Mouse (Mus musculus): ENCODE measurements around the gene Gm28042. TPM values are rescaled to one million over a fixed set of nuclear protein-coding genes. Genes with fewer than 3 reads are reported as not detected.

Gm28042 gene
- polyA plus RNA-seq, 1 experiment from 2014 or later, result 2.4 TPM

- Histone ChIP-seq H3K27ac (ENCODE audit: low read length) (no peak overlapping the region), H3K9me3 (ENCODE audit: control insufficient read depth, low read length) (no peaks in the 10 kb centered on the region), H3K4me2 (ENCODE audit: low read depth, low read length) (no peak overlapping the region), H3K36me3 (ENCODE audit: control insufficient read depth, insufficient read depth, low read length) (no peaks in the 10 kb centered on the region), H3K4me1 (ENCODE audit: control insufficient read depth, insufficient read depth, low read length) (peaks cover 21% of the 10 kb centered on the region), H3K9ac (ENCODE audit: low read depth, low read length) (no peak overlapping the region), H3K27me3 (replicated peaks; ENCODE audit: control insufficient read depth, insufficient read depth, low read length) (no peaks in the 10 kb centered on the region), H3K4me3 (ENCODE audit: low read length) (no peak overlapping the region)
- ATAC-seq, result 0 out of 2 replicates have a peak, but pooled peaks have one; percentile 24
- 62% methylated on average over 10 of the region's 10 CpGs for WGBS
These were observed 22.5 kb downstream of the Gm28042 start for GRCm38 (mm10) chr2:120049632-120050274.

GRCm38 (mm10) chr2:120051405-120051804 lies 24.1 kb downstream of the Gm28042 start:
- H3K4me3 ChIP-seq (ENCODE audit: low read length), result no peak overlapping the region
- no peaks in the 10 kb centered on the region for H3K27me3 ChIP-seq (replicated peaks; ENCODE audit: control insufficient read depth, insufficient read depth, low read length)
- WGBS, result 62% methylated on average over 6 of the region's 6 CpGs

GRCm38 (mm10) chr2:120054771-120055552 lies 27.7 kb downstream of the Gm28042 start:
- 84% methylated on average over 12 of the region's 12 CpGs for WGBS
- no peaks in the 10 kb centered on the region for H3K36me3 ChIP-seq (ENCODE audit: control insufficient read depth, insufficient read depth, low read length)
- H3K4me1 ChIP-seq (ENCODE audit: control insufficient read depth, insufficient read depth, low read length), result no peaks in the 10 kb centered on the region
- no peak overlapping the region for H3K27ac ChIP-seq (ENCODE audit: low read length)
- H3K4me2 ChIP-seq (ENCODE audit: low read depth, low read length), result no peak overlapping the region
- no peaks in the 10 kb centered on the region for H3K27me3 ChIP-seq (replicated peaks; ENCODE audit: control insufficient read depth, insufficient read depth, low read length)
- H3K9ac ChIP-seq (ENCODE audit: low read depth, low read length), result no peak overlapping the region
- H3K9me3 ChIP-seq (ENCODE audit: control insufficient read depth, low read length), result no peaks in the 10 kb centered on the region
- no peak for ATAC-seq
- H3K4me3 ChIP-seq (ENCODE audit: low read length), result no peak overlapping the region

More at GRCm38 (mm10) chr2:120051405-120051804, 24.1 kb downstream of the Gm28042 start:
- no peaks in the 10 kb centered on the region for H3K36me3 ChIP-seq (ENCODE audit: control insufficient read depth, insufficient read depth, low read length)
- H3K4me2 ChIP-seq (ENCODE audit: low read depth, low read length), result no peak overlapping the region
- peaks cover 14% of the 10 kb centered on the region for H3K4me1 ChIP-seq (ENCODE audit: control insufficient read depth, insufficient read depth, low read length)
- ATAC-seq, result no peak
- no peak overlapping the region for H3K27ac ChIP-seq (ENCODE audit: low read length)
- no peak overlapping the region for H3K9ac ChIP-seq (ENCODE audit: low read depth, low read length)
- H3K9me3 ChIP-seq (ENCODE audit: control insufficient read depth, low read length), result no peaks in the 10 kb centered on the region

- no peak overlapping the region for H3K4me2 ChIP-seq (ENCODE audit: low read depth, low read length)
- no peaks in the 10 kb centered on the region for H3K9me3 ChIP-seq (ENCODE audit: control insufficient read depth, low read length)
- no peak overlapping the region for H3K9ac ChIP-seq (ENCODE audit: low read depth, low read length)
- H3K36me3 ChIP-seq (ENCODE audit: control insufficient read depth, insufficient read depth, low read length), result no peaks in the 10 kb centered on the region
- no peaks in the 10 kb centered on the region for H3K27me3 ChIP-seq (replicated peaks; ENCODE audit: control insufficient read depth, insufficient read depth, low read length)
- no peak for ATAC-seq
- no peak overlapping the region for H3K4me3 ChIP-seq (ENCODE audit: low read length)
- WGBS, result 84% methylated on average over 10 of the region's 10 CpGs
- H3K4me1 ChIP-seq (ENCODE audit: control insufficient read depth, insufficient read depth, low read length), result no peaks in the 10 kb centered on the region
- no peak overlapping the region for H3K27ac ChIP-seq (ENCODE audit: low read length)
These were observed 28.6 kb downstream of the Gm28042 start for GRCm38 (mm10) chr2:120055923-120056322.

DNA sequence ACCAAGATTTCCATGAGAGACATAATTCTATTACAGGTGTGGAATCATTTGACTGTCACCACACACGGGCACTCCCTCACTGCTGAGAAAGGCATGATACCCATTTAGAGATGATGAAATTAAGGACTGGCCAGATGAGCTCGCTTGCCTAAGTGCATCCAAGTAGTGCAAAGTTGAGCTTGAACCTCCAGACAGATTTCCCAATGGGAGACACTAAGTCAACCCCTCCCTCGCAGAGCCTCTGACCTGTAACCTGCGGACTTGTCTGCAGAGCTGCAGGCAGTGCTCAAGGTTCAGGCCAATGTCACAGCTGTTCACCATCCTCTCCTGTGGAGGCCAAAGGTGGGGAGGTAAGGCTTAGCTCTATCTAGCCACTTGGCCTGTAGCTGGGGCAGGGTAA lies 31.5 kb downstream of the Gm28042 start:
- Histone ChIP-seq H3K27me3 (replicated peaks; ENCODE audit: control insufficient read depth, insufficient read depth, low read length) (no peaks in the 10 kb centered on the region), H3K9me3 (ENCODE audit: control insufficient read depth, low read length) (no peaks in the 10 kb centered on the region), H3K9ac (ENCODE audit: low read depth, low read length) (no peak overlapping the region), H3K4me3 (ENCODE audit: low read length) (no peak overlapping the region), H3K36me3 (ENCODE audit: control insufficient read depth, insufficient read depth, low read length) (no peaks in the 10 kb centered on the region), H3K27ac (ENCODE audit: low read length) (no peak overlapping the region), H3K4me2 (ENCODE audit: low read depth, low read length) (no peak overlapping the region), H3K4me1 (ENCODE audit: control insufficient read depth, insufficient read depth, low read length) (no peaks in the 10 kb centered on the region)
- 76% methylated on average over 4 of the region's 4 CpGs for WGBS
- ATAC-seq, result no peak

GRCm38 (mm10) chr2:120059466-120059865 lies 32.2 kb downstream of the Gm28042 start:
- no peaks in the 10 kb centered on the region for H3K4me1 ChIP-seq (ENCODE audit: control insufficient read depth, insufficient read depth, low read length)
- H3K9ac ChIP-seq (ENCODE audit: low read depth, low read length), result no peak overlapping the region
- no peaks in the 10 kb centered on the region for H3K27me3 ChIP-seq (replicated peaks; ENCODE audit: control insufficient read depth, insufficient read depth, low read length)
- H3K36me3 ChIP-seq (ENCODE audit: control insufficient read depth, insufficient read depth, low read length), result no peaks in the 10 kb centered on the region
- H3K4me3 ChIP-seq (ENCODE audit: low read length), result no peak overlapping the region
- H3K4me2 ChIP-seq (ENCODE audit: low read depth, low read length), result no peak overlapping the region
- no peaks in the 10 kb centered on the region for H3K9me3 ChIP-seq (ENCODE audit: control insufficient read depth, low read length)
- 91% methylated on average over 3 of the region's 3 CpGs for WGBS
- ATAC-seq, result no peak
- no peak overlapping the region for H3K27ac ChIP-seq (ENCODE audit: low read length)

- Histone ChIP-seq H3K4me2 (ENCODE audit: low read depth, low read length) (no peak overlapping the region), H3K9me3 (ENCODE audit: control insufficient read depth, low read length) (no peaks in the 10 kb centered on the region), H3K27me3 (replicated peaks; ENCODE audit: control insufficient read depth, insufficient read depth, low read length) (no peaks in the 10 kb centered on the region), H3K9ac (ENCODE audit: low read depth, low read length) (no peak overlapping the region), H3K27ac (ENCODE audit: low read length) (no peak overlapping the region), H3K4me1 (ENCODE audit: control insufficient read depth, insufficient read depth, low read length) (no peaks in the 10 kb centered on the region), H3K4me3 (ENCODE audit: low read length) (no peak overlapping the region), H3K36me3 (ENCODE audit: control insufficient read depth, insufficient read depth, low read length) (no peaks in the 10 kb centered on the region)
- no peak for ATAC-seq
- WGBS, result 57% methylated on average over 6 of the region's 6 CpGs
These were observed 32.9 kb downstream of the Gm28042 start for GRCm38 (mm10) chr2:120060190-120060589.

- H3K9me3 ChIP-seq (ENCODE audit: control insufficient read depth, low read length), result no peaks in the 10 kb centered on the region
- 74% methylated on average over 9 of the region's 9 CpGs for WGBS
- H3K9ac ChIP-seq (ENCODE audit: low read depth, low read length), result no peak overlapping the region
- H3K36me3 ChIP-seq (ENCODE audit: control insufficient read depth, insufficient read depth, low read length), result no peaks in the 10 kb centered on the region
- H3K4me1 ChIP-seq (ENCODE audit: control insufficient read depth, insufficient read depth, low read length), result no peaks in the 10 kb centered on the region
- no peak overlapping the region for H3K4me2 ChIP-seq (ENCODE audit: low read depth, low read length)
- no peaks in the 10 kb centered on the region for H3K27me3 ChIP-seq (replicated peaks; ENCODE audit: control insufficient read depth, insufficient read depth, low read length)
- no peak overlapping the region for H3K4me3 ChIP-seq (ENCODE audit: low read length)
- no peak overlapping the region for H3K27ac ChIP-seq (ENCODE audit: low read length)
- ATAC-seq, result no peak
These were observed 33.4 kb downstream of the Gm28042 start for GRCm38 (mm10) chr2:120060651-120061050.

DNA sequence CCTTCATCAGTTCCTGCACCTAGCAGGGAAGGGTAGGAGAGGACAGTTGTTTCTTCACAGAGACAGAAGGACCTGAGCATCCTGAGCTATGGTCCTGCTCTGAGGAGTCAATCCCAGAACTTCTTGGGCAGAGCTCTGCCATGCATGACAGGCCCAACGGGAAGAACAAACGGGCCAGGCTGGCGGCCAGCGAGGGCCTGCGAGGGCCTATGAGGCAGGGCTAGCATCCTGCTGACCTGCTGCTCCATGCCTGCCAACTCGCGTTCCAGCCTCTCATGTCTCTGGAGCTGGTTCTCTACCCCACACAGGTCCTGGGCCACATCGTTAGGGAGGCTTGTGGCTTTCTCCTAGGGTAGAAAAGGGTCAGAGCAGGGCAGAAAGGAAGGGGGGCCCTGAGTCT lies 35.0 kb downstream of the Gm28042 start:
- H3K4me2 ChIP-seq (ENCODE audit: low read depth, low read length), result no peak overlapping the region
- no peak overlapping the region for H3K4me3 ChIP-seq (ENCODE audit: low read length)
- 88% methylated on average over 8 of the region's 8 CpGs for WGBS
- H3K4me1 ChIP-seq (ENCODE audit: control insufficient read depth, insufficient read depth, low read length), result no peaks in the 10 kb centered on the region
- H3K9ac ChIP-seq (ENCODE audit: low read depth, low read length), result no peak overlapping the region
- H3K27ac ChIP-seq (ENCODE audit: low read length), result no peak overlapping the region
- H3K9me3 ChIP-seq (ENCODE audit: control insufficient read depth, low read length), result no peaks in the 10 kb centered on the region
- H3K36me3 ChIP-seq (ENCODE audit: control insufficient read depth, insufficient read depth, low read length), result no peaks in the 10 kb centered on the region
- H3K27me3 ChIP-seq (replicated peaks; ENCODE audit: control insufficient read depth, insufficient read depth, low read length), result no peaks in the 10 kb centered on the region
- no peak for ATAC-seq
